Mouse (Mus musculus): ENCODE data around the gene Wbp2.
A peak's percentile ranks its signal among the peaks of the same experiment; 100 is the strongest.

Gene Wbp2

GRCm38 (mm10) chr11:116030898-116031845 is 55.6 kb downstream of the Wbp2 start:
- peak; percentile 15 for DNase-seq (ENCODE audit: extremely low read depth, low read depth)

DNA sequence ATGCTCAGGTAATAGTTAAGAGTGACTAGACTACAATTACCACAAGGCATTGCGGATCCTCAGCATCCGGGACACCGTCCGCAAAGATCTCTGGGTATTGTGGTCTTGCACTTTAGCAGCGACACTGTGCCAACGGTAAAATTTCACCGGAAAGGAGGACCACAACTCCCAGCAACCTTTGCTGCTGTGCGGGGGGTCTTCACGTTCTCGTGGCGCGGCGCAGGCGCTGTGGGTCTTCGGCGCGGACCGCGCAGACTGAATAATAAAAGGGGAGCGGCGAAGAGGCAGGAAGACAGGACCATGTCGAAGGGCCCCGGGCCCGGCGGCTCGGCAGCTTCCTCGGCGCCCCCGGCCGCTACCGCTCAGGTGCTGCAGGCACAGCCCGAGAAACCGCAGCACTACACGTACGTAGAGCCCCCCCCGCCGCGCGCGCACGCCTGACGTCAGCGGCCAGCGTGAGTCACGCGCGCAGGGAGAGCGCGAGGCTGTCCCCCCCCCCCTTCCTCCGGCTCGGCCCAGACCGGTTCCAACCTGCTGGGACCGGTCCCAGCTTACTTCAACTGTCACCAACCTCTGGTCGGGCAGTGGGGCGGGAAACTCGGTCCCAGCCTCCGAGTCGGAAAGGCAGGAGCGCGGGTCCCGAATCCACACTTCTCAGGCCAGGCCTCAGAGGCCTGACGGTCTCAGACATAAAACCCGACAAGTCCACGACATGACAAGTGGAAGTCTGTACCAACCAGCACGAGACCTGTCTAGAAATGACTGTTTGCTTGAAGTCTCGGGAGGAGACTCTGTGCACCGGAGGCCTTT is 56.5 kb downstream of the Wbp2 start, which contains the start of gene Unk:
Gene Unk (plus strand): TSS at position 235 of the 810 bp plus-strand sequence.
- peak; percentile 98 for DNase-seq (ENCODE audit: extremely low read depth, low read depth)

- DNase-seq (ENCODE audit: extremely low read depth, low read depth) = no peak
These were observed 57.5 kb downstream of the Wbp2 start for GRCm38 (mm10) chr11:116029086-116029865.
